Mouse (Mus musculus) cerebellum, adult 2 months (tissue): ENCODE measurements around the gene Polr2j.

Experiments used
- CTCF ChIP-seq: fragments of 200-500 bp; IDR thresholded peaks from 2 replicates; pipeline ENCODE4 v1.5.1; 2011; ENCODE audit warnings: low read depth, mild to moderate bottlenecking, control low read depth, low read length, moderate library complexity, borderline replicate concordance; ENCODE audit not compliant: insufficient read depth
- POLR2A ChIP-seq: fragments of 200-500 bp; IDR thresholded peaks from 2 replicates; pipeline ENCODE4 v1.6.1; 2011; ENCODE audit warnings: low read length, control low read depth, borderline replicate concordance; ENCODE audit not compliant: insufficient read depth

DNA sequence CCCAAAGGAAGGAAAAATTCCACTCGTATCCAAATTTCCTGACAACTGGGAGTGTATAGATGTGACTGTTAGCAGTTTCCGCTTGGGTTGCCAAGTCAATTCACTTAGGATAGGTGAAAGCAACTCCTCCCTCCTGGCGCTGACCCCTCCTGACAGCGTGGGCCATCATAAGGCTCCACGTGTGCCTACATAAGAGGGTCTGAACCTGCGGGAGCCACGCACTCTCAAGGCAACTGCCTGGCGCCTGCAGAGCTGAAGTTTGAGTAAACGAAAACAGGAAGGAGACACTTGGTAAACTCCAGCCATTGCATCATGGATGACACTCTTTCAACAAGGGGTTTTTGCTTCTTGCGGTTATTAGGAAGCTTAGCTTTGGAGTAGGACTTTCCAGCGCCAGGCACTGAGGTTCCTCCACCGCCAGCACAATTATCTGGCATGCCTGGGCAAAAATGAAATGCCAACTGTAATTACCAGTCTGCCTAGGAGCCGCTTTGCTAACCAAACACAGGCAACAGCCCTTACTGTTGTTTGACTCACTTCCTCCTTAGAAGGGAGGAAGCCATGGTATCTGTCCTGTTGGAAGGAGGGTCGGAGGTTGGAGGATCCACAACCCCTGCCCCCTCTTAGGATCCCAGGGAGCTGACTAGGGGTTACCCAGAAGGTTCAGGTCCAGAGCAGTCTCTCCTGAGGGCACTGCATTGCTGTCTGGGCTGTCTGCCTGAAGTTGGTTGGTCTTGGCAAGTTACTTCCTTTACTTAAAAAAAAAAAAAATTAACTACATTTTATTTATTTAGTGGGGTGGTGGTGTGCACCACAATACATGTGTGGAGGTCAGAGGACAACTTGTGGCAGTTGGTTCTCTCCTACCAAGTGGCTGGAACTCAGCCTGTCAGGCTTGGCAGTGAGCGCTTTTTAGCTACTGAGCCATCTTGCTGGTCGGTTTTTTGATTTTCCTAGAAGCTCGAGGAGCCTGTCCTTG lies 55.2 kb downstream of the Polr2j start:
- TF ChIP-seq CTCF = no peak
- TF ChIP-seq POLR2A = no peak
